Mouse (Mus musculus) lung, postnatal 0 days (tissue): ENCODE measurements around the gene Icam1.

Source experiments
- CTCF ChIP-seq: IDR thresholded peaks from 2 replicates; pipeline ENCODE4 v1.5.1; 2016; ENCODE audit warnings: antibody characterized with exemption, mild to moderate bottlenecking
- EP300 ChIP-seq: IDR thresholded peaks from 2 replicates; pipeline ENCODE4 v1.6.1; 2016; ENCODE audit warnings: antibody characterized with exemption, mild to moderate bottlenecking, control low read depth

- no peak for TF ChIP-seq CTCF
- no peak for TF ChIP-seq EP300
Measured at GRCm38 (mm10) chr9:20979181-20979580, 36.6 kb upstream of the Icam1 start.
